8 mouse cellular contexts compared by ENCODE assay signal in genomic region chr8:117327385-117327837, GRCm38 (mm10).
DNase-seq lines count a peak whose midpoint lies in the region; ATAC-seq and TF ChIP-seq lines count a peak whose summit lies in the region.

No protein-coding gene starts in this region.

- ATAC-seq in heart, embryonic 15.5 days (replicated peaks; ENCODE audit: insufficient number of reproducible peaks, insufficient read depth, low FRiP score, low read depth), result peak; percentile 28; the same call in 1 of the 2 replicates
- no peak for ATAC-seq in forebrain, embryonic 14.5 days
- no peak for ATAC-seq in neural tube, embryonic 15.5 days (ENCODE audit: low FRiP score)

- WGBS in heart, embryonic 15.5 days, result 22% methylated on average over 7 of the region's 7 CpGs
- 32% methylated on average over 7 of the region's 7 CpGs for WGBS in heart, adult 2 months
- 42% methylated on average over 7 of the region's 7 CpGs for WGBS in forebrain, embryonic 14.5 days
- 42% methylated on average over 7 of the region's 7 CpGs for WGBS in neural tube, embryonic 15.5 days

- no peak for TF ChIP-seq EP300 in heart, adult 2 months (IDR thresholded peaks at IDR 0.05; ENCODE audit: insufficient read depth, low read depth, low read length)

- no peaks in the 10 kb centered on the region for H3K27me3 ChIP-seq in heart, embryonic 15.5 days
- H3K27me3 ChIP-seq in heart, adult 2 months (ENCODE audit: control insufficient read depth, insufficient read depth, low read length), result no peaks in the 10 kb centered on the region
- H3K27me3 ChIP-seq in forebrain, embryonic 14.5 days (replicated peaks; ENCODE audit: control insufficient read depth, insufficient read depth, low read length), result no peaks in the 10 kb centered on the region
- no peaks in the 10 kb centered on the region for H3K27me3 ChIP-seq in neural tube, embryonic 15.5 days (replicated peaks)

- TF ChIP-seq CTCF in heart, adult 2 months (IDR thresholded peaks at IDR 0.05), result no peak

- H3K4me3 ChIP-seq in heart, embryonic 15.5 days, result no peak overlapping the region
- H3K4me3 ChIP-seq in heart, adult 2 months, result no peak overlapping the region
- H3K4me3 ChIP-seq in forebrain, embryonic 14.5 days (ENCODE audit: low read depth, low read length), result no peak overlapping the region
- H3K4me3 ChIP-seq in neural tube, embryonic 15.5 days (replicated peaks), result no peak overlapping the region

- no peak overlapping the region for H3K9ac ChIP-seq in heart, embryonic 15.5 days
- H3K9ac ChIP-seq in heart, adult 2 months (ENCODE audit: low read depth, low read length), result no peak overlapping the region
- H3K9ac ChIP-seq in forebrain, embryonic 14.5 days (ENCODE audit: low read length), result peak overlapping the region; percentile 41; the same call in 1 of the 2 replicates
- no peak overlapping the region for H3K9ac ChIP-seq in neural tube, embryonic 15.5 days (replicated peaks)

- no peaks in the 10 kb centered on the region for H3K79me2 ChIP-seq in heart, adult 2 months (replicated peaks; ENCODE audit: control insufficient read depth, insufficient read depth, low read length)

- no peak for TF ChIP-seq POLR2A in heart, adult 2 months (IDR thresholded peaks at IDR 0.05; ENCODE audit: insufficient read depth, low read depth, low read length)

- intact Hi-C loops in heart, adult 2 months (cut with DNase I), result no loop called here

- no peaks in the 10 kb centered on the region for H3K9me3 ChIP-seq in heart, embryonic 15.5 days (replicated peaks)
- no peaks in the 10 kb centered on the region for H3K9me3 ChIP-seq in forebrain, embryonic 14.5 days (replicated peaks; ENCODE audit: control insufficient read depth, low read length)
- no peaks in the 10 kb centered on the region for H3K9me3 ChIP-seq in neural tube, embryonic 15.5 days (replicated peaks)

- H3K4me1 ChIP-seq in heart, embryonic 15.5 days (replicated peaks), result peaks cover 17% of the 10 kb centered on the region
- peaks cover 11% of the 10 kb centered on the region for H3K4me1 ChIP-seq in heart, adult 2 months (ENCODE audit: control insufficient read depth, insufficient read depth, low read length)
- H3K4me1 ChIP-seq in forebrain, embryonic 14.5 days (ENCODE audit: control insufficient read depth, insufficient read depth, low read length), result peaks cover 18% of the 10 kb centered on the region
- peaks cover 49% of the 10 kb centered on the region for H3K4me1 ChIP-seq in neural tube, embryonic 15.5 days

- no peaks in the 10 kb centered on the region for H3K36me3 ChIP-seq in heart, embryonic 15.5 days
- no peaks in the 10 kb centered on the region for H3K36me3 ChIP-seq in heart, adult 2 months (ENCODE audit: control insufficient read depth, insufficient read depth, low read length)
- no peaks in the 10 kb centered on the region for H3K36me3 ChIP-seq in forebrain, embryonic 14.5 days (ENCODE audit: control insufficient read depth, insufficient read depth, low read length)
- H3K36me3 ChIP-seq in neural tube, embryonic 15.5 days, result no peaks in the 10 kb centered on the region

- H3K27ac ChIP-seq in heart, embryonic 15.5 days, result peak overlapping the region; percentile 13
- no peak overlapping the region for H3K27ac ChIP-seq in heart, adult 2 months
- H3K27ac ChIP-seq in forebrain, embryonic 14.5 days (ENCODE audit: low read depth, low read length), result peak overlapping the region; percentile 72
- peak overlapping the region; percentile 2; the same call in 1 of the 2 replicates for H3K27ac ChIP-seq in neural tube, embryonic 15.5 days (replicated peaks)

- no peak for DNase-seq in heart, adult 2 months
- DNase-seq in forebrain, embryonic 14.5 days (ENCODE audit: low spot score), result no peak
- DNase-seq in kidney, postnatal 36 days, result peak; percentile 69 to 85
- DNase-seq in adrenal gland, postnatal 4 days (ENCODE audit: low spot score in 2 of 2), result no peak
- no peak for DNase-seq in left cerebral cortex, adult 11 months (ENCODE audit: low spot score)
- no peak for DNase-seq in thymus, postnatal 0 days (ENCODE audit: low spot score)

- H3K4me2 ChIP-seq in heart, embryonic 15.5 days, result no peak overlapping the region
- no peak overlapping the region for H3K4me2 ChIP-seq in forebrain, embryonic 14.5 days (ENCODE audit: low read length)
- H3K4me2 ChIP-seq in neural tube, embryonic 15.5 days, result no peak overlapping the region

Comparison
In these comparisons a context has a peak if more than half of its experiments do, and no peak if none do; other contexts are left out.
1. DNase-seq: peak in kidney, postnatal 36 days (2 of 2); none in heart, adult 2 months (0 of 2), forebrain, embryonic 14.5 days (single experiment), adrenal gland, postnatal 4 days (0 of 2), left cerebral cortex, adult 11 months (single experiment) and thymus, postnatal 0 days (single experiment).